Mouse (Mus musculus) thymus, adult 2 months (tissue): ENCODE data around the gene Tmem201. TPM values are rescaled to one million over a fixed set of nuclear protein-coding genes. Genes with fewer than 3 reads are reported as not detected.

Source experiments
- DNase-seq: peaks from one replicate; pipeline ENCODE4 v3.0.0; 2021
- H3K27ac ChIP-seq: fragments of 200-500 bp; 2 replicates; pipeline ENCODE4 v1.5.1; 2012; ENCODE audit warnings: low read length, control low read depth; ENCODE audit not compliant: control insufficient read depth, insufficient read depth
- H3K27me3 ChIP-seq: fragments of 200-500 bp; 2 replicates; pipeline ENCODE4 v1.6.1; 2012; ENCODE audit warnings: mild to moderate bottlenecking, low read length, moderate library complexity, mixed read lengths; ENCODE audit not compliant: control insufficient read depth, insufficient read depth
- H3K36me3 ChIP-seq: fragments of 200-500 bp; 2 replicates; pipeline ENCODE4 v1.6.1; 2012; ENCODE audit warnings: mild to moderate bottlenecking, low read length, moderate library complexity; ENCODE audit not compliant: control insufficient read depth, insufficient read depth
- H3K4me1 ChIP-seq: fragments of 200-500 bp; replicated peaks from 2 replicates; pipeline ENCODE4 v1.6.1; 2012; ENCODE audit warnings: low read length; ENCODE audit not compliant: control insufficient read depth, insufficient read depth
- H3K4me3 ChIP-seq: fragments of 200-500 bp; 2 replicates; pipeline ENCODE4 v1.5.1; 2012; ENCODE audit warnings: mild to moderate bottlenecking, low read length, control low read depth, moderate library complexity; ENCODE audit not compliant: control insufficient read depth, insufficient read depth
- CTCF ChIP-seq: fragments of 200-500 bp; IDR thresholded peaks from 2 replicates; pipeline ENCODE4 v1.5.1; 2012; ENCODE audit warnings: mild to moderate bottlenecking, control low read depth, low read length, moderate library complexity, borderline replicate concordance; ENCODE audit not compliant: control insufficient read depth, poor library complexity, insufficient read depth; ENCODE audit errors: extremely low read depth
- POLR2A ChIP-seq: fragments of 200-500 bp; IDR thresholded peaks from 2 replicates; pipeline ENCODE4 v1.6.1; 2012; ENCODE audit warnings: mild to moderate bottlenecking, low read length, control low read depth, moderate library complexity; ENCODE audit not compliant: control insufficient read depth, poor library complexity, insufficient read depth; ENCODE audit errors: extremely low read depth
- WGBS: fragments of 180-500 bp; shearing (Covaris S2); methylation state at CpG from one replicate; pipeline ENCODE4 v1.1.7; 2018; 5-methylcytosine and 5-hydroxymethylcytosine counted together
- polyA plus RNA-seq: library from polyadenylated mRNA; depleted of rRNA; stranded (reverse); fragments of >200 nt; gene quantifications from 2 replicates; pipeline ENCODE4 v1.2.3, GENCODE M21; 2012

The Tmem201 gene
- polyA plus RNA-seq, 1 experiment = 71.7 TPM

DNA sequence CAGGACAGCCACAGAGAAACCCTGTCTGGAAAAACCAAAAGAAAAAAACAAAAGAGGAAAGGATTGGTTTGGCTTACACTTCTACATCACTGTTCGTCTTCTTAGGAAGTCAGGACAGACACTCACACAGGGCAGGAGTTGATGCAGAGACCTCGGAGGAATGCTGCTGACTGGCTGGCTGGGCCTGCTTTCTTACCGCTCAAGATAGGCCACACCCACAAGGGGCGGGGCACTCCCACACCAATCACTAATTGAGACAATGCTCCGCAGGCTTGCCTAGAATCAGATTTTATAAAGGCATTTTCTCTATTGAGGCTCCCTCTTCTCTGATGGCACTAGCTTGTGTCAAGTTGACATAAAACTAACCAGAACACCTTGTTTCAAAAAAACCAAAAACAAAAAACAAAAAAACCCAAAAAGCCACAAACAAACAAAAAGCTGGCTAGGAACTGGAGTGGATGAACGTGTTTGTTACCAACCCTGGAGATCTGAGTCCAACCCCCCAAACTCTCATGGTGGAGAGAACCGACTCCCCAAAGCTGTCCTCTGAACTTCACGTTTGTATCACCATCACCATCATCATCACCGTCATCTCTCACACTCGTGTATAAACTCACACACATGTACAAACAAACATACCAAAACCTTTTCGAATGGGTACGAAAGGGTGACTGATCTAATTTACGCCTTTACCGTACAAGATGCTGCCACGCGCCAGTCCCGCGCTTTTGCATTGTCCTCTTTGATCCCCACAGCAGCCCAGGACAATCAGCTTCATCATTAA, 36.2 kb downstream of the Tmem201 start:
- Histone ChIP-seq H3K4me3 (peak overlapping the region; percentile 38), H3K36me3 (no peaks in the 10 kb centered on the region), H3K4me1 (peaks cover 66% of the 10 kb centered on the region), H3K27ac (peak overlapping the region; percentile 83), H3K27me3 (no peaks in the 10 kb centered on the region)
- WGBS = 32% methylated on average over 18 of the region's 18 CpGs
- peak; percentile 84 for DNase-seq
- TF ChIP-seq POLR2A (0 out of 2 replicates have a peak, but pooled peaks have one; percentile 23), CTCF (no peak)

DNA sequence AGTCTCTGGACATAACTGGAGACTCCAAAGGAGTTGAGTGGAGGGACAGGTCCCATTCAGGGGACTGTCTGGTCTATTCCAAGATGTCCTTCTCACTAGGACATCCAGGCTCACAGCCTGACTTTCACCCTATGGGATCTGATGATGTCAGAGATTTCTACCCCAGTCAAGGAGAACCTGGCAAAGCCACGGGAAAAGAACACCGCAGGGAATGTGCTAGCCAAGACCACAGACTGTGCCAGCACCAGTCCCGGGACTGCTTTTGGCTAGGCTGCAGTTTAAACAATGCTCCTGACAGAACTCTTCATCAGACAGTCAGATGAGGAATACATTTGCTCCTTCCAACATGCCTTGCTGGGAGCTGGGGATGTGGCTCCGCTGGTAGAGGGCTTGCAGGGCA, 37.9 kb downstream of the Tmem201 start:
- peak overlapping the region; percentile 59 for H3K27ac ChIP-seq
- H3K4me1 ChIP-seq = peaks cover 63% of the 10 kb centered on the region
- no peak for DNase-seq
- H3K27me3 ChIP-seq = no peaks in the 10 kb centered on the region
- WGBS = 59% methylated on average over 4 of the region's 4 CpGs
- H3K36me3 ChIP-seq = no peaks in the 10 kb centered on the region
- peak overlapping the region; percentile 38 for H3K4me3 ChIP-seq
- TF ChIP-seq POLR2A = no peak
- TF ChIP-seq CTCF = no peak

DNA sequence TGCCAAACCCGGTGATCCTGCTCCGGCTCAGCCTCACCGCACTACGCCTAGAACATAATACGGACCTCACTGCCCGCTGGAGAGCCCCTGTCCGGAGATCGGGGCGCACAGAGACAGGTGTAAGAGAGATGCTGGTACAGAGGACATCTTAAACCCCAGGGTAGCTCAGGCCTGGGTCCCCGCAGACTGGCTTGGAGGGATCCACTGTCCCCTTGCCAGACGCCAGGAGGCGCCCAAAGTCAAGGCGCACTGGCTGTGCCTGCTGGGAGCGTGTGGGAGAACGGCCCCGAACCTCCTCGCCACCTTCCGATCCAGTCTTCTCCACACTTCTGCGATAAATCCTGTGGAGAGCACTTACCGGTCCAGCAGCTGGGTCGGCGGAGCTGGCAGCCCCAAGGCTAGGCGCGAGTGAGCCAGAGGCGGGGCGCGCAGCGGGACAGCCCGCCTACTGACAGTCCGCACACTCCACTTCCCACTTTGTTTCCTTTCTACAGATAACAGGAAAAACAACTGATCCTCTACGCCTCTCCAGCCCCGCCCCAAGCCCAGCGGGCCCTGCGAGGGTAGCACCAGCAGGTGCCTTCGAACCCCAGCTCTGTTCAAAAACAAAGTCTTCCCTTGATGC, 39.5 kb downstream of the Tmem201 start:
- Histone ChIP-seq H3K4me1 (peaks cover 52% of the 10 kb centered on the region), H3K27me3 (no peaks in the 10 kb centered on the region), H3K36me3 (no peaks in the 10 kb centered on the region), H3K4me3 (peak overlapping the region; percentile 90), H3K27ac (peak overlapping the region; percentile 88)
- peak; percentile 76 for DNase-seq
- under 1% methylated on average over 35 of the region's 35 CpGs for WGBS
- TF ChIP-seq POLR2A (peak; percentile 47), CTCF (0 out of 2 replicates have a peak, but pooled peaks have one; percentile 56)

DNA sequence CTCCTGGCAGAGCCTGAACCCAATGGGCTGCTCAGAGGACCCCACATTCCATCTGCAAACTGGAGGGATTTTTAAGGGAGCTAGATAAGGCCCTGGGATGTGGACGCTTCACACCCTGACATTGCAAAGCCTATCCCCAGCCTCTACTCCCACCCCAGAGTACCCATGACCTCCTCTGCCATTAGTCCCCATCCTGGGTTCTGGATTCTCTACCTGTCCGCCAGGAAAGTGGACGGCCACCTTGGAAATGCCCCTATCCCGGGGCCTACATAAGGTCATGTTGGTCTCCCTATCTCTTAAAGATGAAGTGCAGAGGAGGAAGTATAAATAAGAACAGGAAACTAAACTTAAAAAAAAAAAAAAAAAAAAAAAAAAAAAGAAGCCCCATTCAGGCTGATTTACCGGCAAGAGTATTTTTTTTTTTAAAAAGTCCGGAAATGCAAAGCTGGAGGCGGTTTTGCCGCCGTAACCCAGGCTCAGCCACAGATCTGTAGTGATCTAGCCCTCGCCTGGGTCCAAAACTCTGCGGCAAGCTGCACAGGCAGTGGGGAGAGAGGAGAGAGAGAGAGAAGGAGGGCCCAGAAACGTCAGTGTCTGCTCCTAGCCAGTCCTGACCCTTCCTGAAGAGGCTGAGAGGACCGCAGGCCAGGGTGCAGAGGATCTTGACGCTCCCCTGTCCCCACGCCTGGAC, 40.2 kb downstream of the Tmem201 start:
- no peak for TF ChIP-seq CTCF
- TF ChIP-seq POLR2A = no peak; the same call in 1 of the 2 replicates
- DNase-seq = peak; percentile 68

DNA sequence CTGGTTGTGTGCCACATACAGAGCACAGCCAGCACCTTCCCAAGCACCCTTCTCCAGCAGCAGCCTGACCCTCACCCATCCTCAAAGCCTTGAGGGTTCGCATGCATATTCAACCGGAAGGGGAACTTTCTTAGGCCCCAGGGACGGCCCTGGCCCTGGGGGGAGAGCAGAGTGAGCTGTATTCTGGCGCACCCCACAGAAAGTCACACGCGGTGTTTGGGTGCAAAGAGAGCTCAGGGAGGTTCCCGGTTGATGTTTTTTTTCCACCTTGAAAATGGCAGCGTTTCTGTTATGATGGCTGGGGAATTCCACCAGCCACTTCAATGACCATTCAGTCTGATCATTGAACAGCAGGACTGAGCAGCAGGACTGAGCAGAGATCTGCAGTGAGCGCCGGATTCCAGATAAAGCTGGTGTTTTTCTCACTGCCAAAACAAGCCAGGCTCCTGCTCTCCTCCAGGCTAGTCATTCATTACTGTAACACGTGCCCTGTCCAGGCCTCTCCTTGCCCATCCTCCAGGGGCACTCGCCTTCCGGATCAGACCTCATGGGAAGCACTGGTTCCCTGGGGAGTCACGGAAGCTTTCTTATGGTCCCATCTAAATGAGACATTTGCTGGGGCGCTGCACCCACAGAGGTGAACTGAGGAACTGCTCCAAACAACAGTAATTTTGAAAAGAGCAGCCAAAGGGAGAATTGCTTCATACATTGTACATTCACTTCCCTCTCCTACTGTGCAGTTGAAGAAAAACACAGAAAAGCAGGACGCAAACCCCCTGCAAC, 41.5 kb downstream of the Tmem201 start:
- Histone ChIP-seq H3K27ac (peak overlapping the region; percentile 71), H3K4me3 (peak overlapping the region; percentile 40), H3K36me3 (no peaks in the 10 kb centered on the region), H3K27me3 (no peaks in the 10 kb centered on the region), H3K4me1 (peaks cover 37% of the 10 kb centered on the region)
- peak; percentile 32 for DNase-seq
- WGBS = 9% methylated on average over 16 of the region's 16 CpGs
- TF ChIP-seq POLR2A (no peak), CTCF (no peak)

More for the DNA sequence above, 40.2 kb downstream of the Tmem201 start:
- Histone ChIP-seq H3K36me3 (no peaks in the 10 kb centered on the region), H3K27ac (peak overlapping the region; percentile 88), H3K4me1 (peaks cover 47% of the 10 kb centered on the region), H3K27me3 (no peaks in the 10 kb centered on the region), H3K4me3 (peak overlapping the region; percentile 90)
- 2% methylated on average over 14 of the region's 15 CpGs for WGBS
